Mouse (Mus musculus): ENCODE measurements around the gene Rab11fip3. TPM values are rescaled to one million over a fixed set of nuclear protein-coding genes. Genes with fewer than 3 reads are reported as not detected.
"Not testable (repeated sequence)": the region's sequence is repeated elsewhere in the genome, so short reads cannot be mapped to it uniquely, and the experiment has no call there.

Rab11fip3 gene
- polyA plus RNA-seq, 1 experiment from 2014 or later = 39.8 TPM

DNA sequence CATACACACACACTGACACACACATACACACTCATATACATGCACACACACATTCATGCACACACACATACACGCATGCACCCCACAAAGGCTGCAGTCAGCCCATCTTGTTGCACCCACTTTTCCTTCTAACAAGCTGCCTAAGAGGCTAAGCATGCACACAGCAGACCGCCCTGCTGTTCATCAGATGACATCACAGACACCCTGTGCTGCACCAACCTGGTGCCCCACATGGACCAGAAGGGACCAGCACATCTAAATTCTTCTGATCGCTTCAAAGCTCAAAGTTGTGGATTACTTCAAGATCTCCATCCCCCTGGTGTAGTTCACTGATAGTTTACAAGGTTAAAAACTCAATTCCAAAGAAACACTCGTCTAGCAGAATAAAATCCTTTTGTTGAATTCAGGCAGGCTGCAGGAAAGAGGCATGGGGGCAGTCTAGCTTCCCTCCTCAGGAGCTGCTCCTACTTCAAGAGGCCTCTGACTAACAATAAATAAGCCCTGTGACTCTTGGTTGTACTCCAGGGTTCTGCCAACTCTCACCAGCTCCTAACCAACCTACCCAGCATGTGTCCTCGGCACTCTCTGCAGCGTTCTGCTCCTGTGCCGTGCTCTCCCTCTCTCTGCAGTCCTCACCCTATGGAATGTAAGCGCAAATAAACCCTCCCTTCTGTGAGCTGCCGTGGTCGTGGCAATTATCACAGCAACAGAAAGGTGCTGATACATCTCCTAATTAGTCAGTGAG is 22.9 kb downstream of the Rab11fip3 start:
- 72% methylated on average over 10 of the region's 10 CpGs for WGBS
- H3K4me2 ChIP-seq = no peak overlapping the region

DNA sequence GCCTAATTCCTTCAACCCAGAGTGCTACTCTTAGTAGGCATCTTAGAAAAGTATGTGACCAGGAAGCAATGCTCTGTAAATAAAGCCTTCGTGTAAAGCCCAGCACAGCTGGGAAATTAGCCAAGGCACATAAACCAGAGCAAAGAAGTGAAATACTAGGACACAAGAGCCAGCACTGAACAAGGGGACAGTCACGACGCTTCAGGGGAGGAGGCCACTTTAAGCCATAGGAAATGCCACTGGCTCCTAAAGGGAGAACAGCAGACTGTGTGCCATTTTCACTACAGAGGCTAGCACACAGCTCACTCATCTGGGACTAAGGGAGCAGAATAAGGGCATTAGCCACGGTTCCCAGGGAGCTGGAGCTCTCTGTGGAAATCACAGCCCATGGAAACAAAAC is 24.1 kb downstream of the Rab11fip3 start:
- H3K9me3 ChIP-seq = no peaks in the 10 kb centered on the region
- no peaks in the 10 kb centered on the region for H3K27me3 ChIP-seq
- no peak overlapping the region for H3K27ac ChIP-seq
- H3K9ac ChIP-seq = no peak overlapping the region
- H3K4me1 ChIP-seq = peaks cover 32% of the 10 kb centered on the region
- H3K4me2 ChIP-seq = no peak overlapping the region
- whole genome bisulfite sequencing = 80% methylated on average over 4 of the region's 4 CpGs
- no peak overlapping the region for H3K4me3 ChIP-seq (replicated peaks)
- peaks cover 6% of the 10 kb centered on the region; the same call in 1 of the 2 replicates for H3K36me3 ChIP-seq (replicated peaks)
- ATAC-seq (ENCODE audit: low FRiP score) = no peak

More for the DNA sequence above, 22.9 kb downstream of the Rab11fip3 start:
- Histone ChIP-seq H3K27ac (no peak overlapping the region), H3K9me3 (no peaks in the 10 kb centered on the region), H3K27me3 (no peaks in the 10 kb centered on the region), H3K4me1 (peaks cover 28% of the 10 kb centered on the region), H3K36me3 (replicated peaks) (peaks cover 10% of the 10 kb centered on the region), H3K9ac (no peak overlapping the region), H3K4me3 (replicated peaks) (no peak overlapping the region)
- ATAC-seq (ENCODE audit: low FRiP score) = no peak

GRCm38 (mm10) chr17:26043249-26043636 is 26.1 kb downstream of the Rab11fip3 start:
- Histone ChIP-seq H3K27me3 (no peaks in the 10 kb centered on the region), H3K9me3 (no peaks in the 10 kb centered on the region), H3K4me2 (no peak overlapping the region), H3K9ac (peak overlapping the region; percentile 21; the same call in 1 of the 2 replicates), H3K4me1 (peaks cover 32% of the 10 kb centered on the region), H3K36me3 (replicated peaks) (peaks cover 7% of the 10 kb centered on the region; the same call in 1 of the 2 replicates), H3K27ac (peak overlapping the region; percentile 86), H3K4me3 (replicated peaks) (no peak overlapping the region)
- no peak for ATAC-seq (ENCODE audit: low FRiP score)
- 71% methylated on average over 5 of the region's 5 CpGs for WGBS

DNA sequence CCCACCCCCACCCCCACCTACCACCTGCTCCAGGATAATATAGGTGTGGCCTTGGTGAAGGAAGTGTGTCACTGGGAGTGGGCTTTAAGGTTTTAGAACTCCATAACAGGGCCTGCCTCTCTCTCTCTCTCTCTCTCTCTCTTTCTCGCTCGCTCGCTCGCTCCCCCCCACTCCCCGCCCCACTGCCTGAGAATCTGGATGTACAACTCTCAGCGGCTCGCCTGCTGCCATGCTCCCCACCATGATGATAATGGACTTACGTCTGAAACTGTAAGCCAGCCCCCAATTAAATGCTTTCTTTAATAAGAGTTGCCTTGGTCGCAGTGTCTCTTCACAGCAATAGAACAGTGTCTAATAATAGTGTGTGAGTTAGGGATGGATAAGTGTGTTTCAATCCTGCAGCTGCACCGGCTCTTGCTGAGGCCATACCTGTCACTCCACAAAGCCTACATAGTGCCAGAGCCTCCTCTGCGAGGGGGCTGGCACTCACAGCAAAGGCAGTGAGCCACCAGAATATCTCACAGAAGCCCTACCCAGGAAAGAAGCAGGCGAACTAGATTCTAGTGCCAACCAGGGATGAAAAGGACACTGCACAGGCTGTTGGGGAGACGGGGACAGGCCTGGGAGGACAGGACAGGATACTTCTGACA is 26.6 kb downstream of the Rab11fip3 start:
- ATAC-seq (ENCODE audit: low FRiP score) = 0 out of 2 replicates have a peak, but pooled peaks have one; percentile 36
- Histone ChIP-seq H3K4me2 (no peak overlapping the region), H3K36me3 (replicated peaks) (0 out of 2 replicates have a peak, but pooled peaks cover 7% of the 10 kb centered on the region), H3K4me3 (replicated peaks) (no peak overlapping the region), H3K27me3 (no peaks in the 10 kb centered on the region), H3K27ac (peak overlapping the region; percentile 86), H3K4me1 (peaks cover 32% of the 10 kb centered on the region), H3K9me3 (no peaks in the 10 kb centered on the region), H3K9ac (peak overlapping the region; percentile 21; the same call in 1 of the 2 replicates)
- 57% methylated on average over 13 of the region's 13 CpGs for WGBS

DNA sequence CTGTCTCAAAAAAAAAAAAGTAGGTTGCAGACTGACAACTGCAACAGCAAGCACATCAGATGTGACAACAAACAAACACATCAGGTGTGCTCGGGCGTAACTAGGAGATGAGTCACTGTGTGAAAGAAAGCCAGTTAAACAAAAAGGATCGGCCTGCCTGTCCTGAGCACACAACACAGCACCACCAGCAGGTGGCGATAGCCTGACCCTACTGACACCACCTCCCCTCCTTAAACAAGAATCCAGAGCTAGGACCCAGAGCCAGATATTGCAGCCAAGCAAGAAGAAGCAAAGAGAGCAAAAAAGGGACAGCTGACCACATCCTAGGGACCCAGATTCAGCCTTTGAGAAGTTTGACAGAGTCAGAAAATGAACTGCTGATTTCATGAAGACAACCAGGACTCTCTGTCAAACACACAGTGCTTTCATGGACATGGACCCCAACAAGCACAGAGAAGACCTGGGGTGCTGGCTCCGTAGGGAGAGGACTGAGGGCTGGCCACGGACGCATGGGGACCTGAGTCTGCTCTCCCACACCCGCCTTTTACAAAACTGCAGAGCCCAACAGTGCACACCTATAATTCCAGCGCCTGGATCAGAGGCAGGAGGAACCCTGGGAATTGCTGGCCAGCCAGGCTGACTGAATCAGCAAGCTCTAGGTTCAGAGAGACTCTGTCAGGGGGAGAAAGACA is 28.1 kb downstream of the Rab11fip3 start:
- Histone ChIP-seq H3K36me3 (replicated peaks) (peaks cover 10% of the 10 kb centered on the region), H3K4me2 (no peak overlapping the region), H3K27me3 (no peaks in the 10 kb centered on the region), H3K9ac (no peak overlapping the region), H3K4me1 (peaks cover 26% of the 10 kb centered on the region), H3K9me3 (no peaks in the 10 kb centered on the region), H3K4me3 (replicated peaks) (no peak overlapping the region), H3K27ac (no peak overlapping the region)
- 57% methylated on average over 9 of the region's 9 CpGs for WGBS
- ATAC-seq (ENCODE audit: low FRiP score) = no peak

GRCm38 (mm10) chr17:26040711-26041110 is 28.6 kb downstream of the Rab11fip3 start:
- H3K4me2 ChIP-seq; ATAC-seq (ENCODE audit: low FRiP score); H3K9ac ChIP-seq; H3K27me3 ChIP-seq; H3K9me3 ChIP-seq; H3K4me3 ChIP-seq (replicated peaks); H3K27ac ChIP-seq: not testable (repeated sequence)
- Histone ChIP-seq H3K4me1 (peaks cover 22% of the 10 kb centered on the region), H3K36me3 (replicated peaks) (peaks cover 16% of the 10 kb centered on the region)
- 93% methylated on average over 8 of the region's 8 CpGs for WGBS

DNA sequence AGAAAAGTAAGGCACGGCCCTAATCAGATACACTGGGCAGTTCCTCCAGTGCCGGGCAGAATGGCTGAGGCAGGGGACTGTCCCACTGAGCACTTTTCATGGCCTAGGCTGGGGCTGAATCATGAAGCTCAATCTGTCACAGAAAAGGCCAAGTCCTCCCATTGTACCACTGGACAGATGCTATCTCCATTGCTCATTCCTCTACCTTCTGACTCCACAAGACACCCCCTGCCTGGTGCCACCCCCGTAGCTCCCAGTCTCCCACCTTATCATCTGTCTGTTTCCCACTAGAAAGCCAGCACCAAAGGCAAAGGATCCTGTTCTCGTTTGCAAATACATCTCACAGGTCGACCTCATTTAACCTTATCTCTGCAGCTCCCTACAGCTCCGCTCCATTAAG is 37.3 kb downstream of the Rab11fip3 start:
- Histone ChIP-seq H3K4me3 (replicated peaks) (no peak overlapping the region), H3K9me3 (no peaks in the 10 kb centered on the region), H3K27ac (no peak overlapping the region), H3K27me3 (no peaks in the 10 kb centered on the region), H3K4me2 (no peak overlapping the region), H3K9ac (no peak overlapping the region), H3K4me1 (no peaks in the 10 kb centered on the region), H3K36me3 (replicated peaks) (peaks cover 53% of the 10 kb centered on the region)
- WGBS = 82% methylated on average over 6 of the region's 6 CpGs
- ATAC-seq (ENCODE audit: low FRiP score) = no peak

GRCm38 (mm10) chr17:26031583-26031982 is 37.8 kb downstream of the Rab11fip3 start:
- WGBS = 91% methylated on average over 5 of the region's 5 CpGs
- no peaks in the 10 kb centered on the region for H3K9me3 ChIP-seq
- no peak overlapping the region for H3K4me2 ChIP-seq
- H3K27me3 ChIP-seq = no peaks in the 10 kb centered on the region
- no peak overlapping the region for H3K4me3 ChIP-seq (replicated peaks)
- peaks cover 52% of the 10 kb centered on the region for H3K36me3 ChIP-seq (replicated peaks)
- no peak for ATAC-seq (ENCODE audit: low FRiP score)
- H3K4me1 ChIP-seq = no peaks in the 10 kb centered on the region
- H3K9ac ChIP-seq = no peak overlapping the region
- no peak overlapping the region for H3K27ac ChIP-seq

DNA sequence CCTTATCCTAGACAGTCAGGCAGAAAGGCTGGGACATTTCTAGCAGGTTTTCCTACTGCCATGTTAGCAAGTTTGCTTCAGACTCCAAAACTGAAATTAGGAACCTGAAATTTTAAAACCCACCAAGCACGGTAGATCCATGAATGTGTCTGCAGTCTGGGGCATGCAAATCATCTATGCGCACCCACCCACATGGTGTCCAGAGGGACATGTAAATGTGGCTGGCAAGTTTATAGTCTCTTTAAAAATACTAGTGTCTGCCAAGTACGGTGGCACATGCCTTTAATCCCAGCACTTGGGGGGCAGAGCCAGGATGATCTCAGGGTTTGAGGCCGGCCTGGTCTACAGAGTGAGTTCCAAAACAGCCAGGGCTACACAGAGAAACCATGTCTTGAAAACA is 41.1 kb downstream of the Rab11fip3 start:
- no peak overlapping the region for H3K9ac ChIP-seq
- peaks cover 38% of the 10 kb centered on the region for H3K36me3 ChIP-seq (replicated peaks)
- H3K9me3 ChIP-seq = no peaks in the 10 kb centered on the region
- H3K27ac ChIP-seq = 0 out of 2 replicates have a peak overlapping the region, but pooled peaks have one; percentile 46
- H3K4me3 ChIP-seq (replicated peaks) = no peak overlapping the region
- no peaks in the 10 kb centered on the region for H3K4me1 ChIP-seq
- no peaks in the 10 kb centered on the region for H3K27me3 ChIP-seq
- ATAC-seq (ENCODE audit: low FRiP score) = no peak
- no peak overlapping the region for H3K4me2 ChIP-seq
- WGBS = 90% methylated on average over 4 of the region's 4 CpGs

DNA sequence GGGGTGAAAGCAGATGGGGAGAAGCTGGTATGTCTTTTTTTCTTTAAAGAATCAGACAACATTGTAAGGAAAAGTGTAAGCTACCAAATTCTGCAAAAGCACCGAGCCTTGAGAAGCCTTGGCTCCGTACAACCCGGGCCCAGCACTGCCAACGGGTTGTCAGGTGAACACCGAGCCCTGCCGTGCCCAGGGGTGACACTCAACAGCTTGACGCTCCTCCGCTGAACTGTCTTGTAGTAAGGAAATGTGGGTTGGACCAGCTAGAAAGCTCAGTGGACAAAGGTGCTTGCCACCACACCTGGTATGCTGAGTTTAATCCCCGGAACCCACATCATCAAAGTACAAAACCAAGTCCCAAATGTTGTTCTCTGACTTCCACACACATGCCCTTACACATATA is 44.7 kb downstream of the Rab11fip3 start:
- H3K27me3 ChIP-seq = no peaks in the 10 kb centered on the region
- no peak for ATAC-seq (ENCODE audit: low FRiP score)
- H3K36me3 ChIP-seq (replicated peaks) = peaks cover 33% of the 10 kb centered on the region
- no peak overlapping the region for H3K4me2 ChIP-seq
- 93% methylated on average over 9 of the region's 9 CpGs for WGBS
- H3K4me3 ChIP-seq (replicated peaks) = no peak overlapping the region
- no peak overlapping the region for H3K27ac ChIP-seq
- no peaks in the 10 kb centered on the region for H3K9me3 ChIP-seq
- no peaks in the 10 kb centered on the region for H3K4me1 ChIP-seq
- no peak overlapping the region for H3K9ac ChIP-seq

DNA sequence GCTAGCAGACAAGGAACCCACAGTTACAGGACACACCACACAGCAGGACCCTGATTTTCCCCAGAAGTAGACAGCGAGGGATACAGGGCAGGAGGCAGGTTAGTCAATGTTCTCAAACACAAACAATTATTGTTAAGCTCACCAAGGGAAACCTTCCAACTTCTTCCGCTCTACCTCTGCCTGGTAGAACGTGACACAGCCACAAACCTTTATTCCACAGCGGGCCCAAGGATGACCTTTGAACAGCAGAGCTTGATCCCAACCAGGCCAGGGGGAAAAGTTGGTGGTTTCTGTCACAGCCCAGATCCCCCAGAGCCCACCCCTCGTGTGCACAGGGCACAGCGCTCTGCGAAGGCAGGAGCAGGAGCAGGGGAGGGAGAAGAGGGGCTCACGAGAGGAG is 45.4 kb downstream of the Rab11fip3 start:
- no peak for ATAC-seq (ENCODE audit: low FRiP score)
- Histone ChIP-seq H3K4me3 (replicated peaks) (no peak overlapping the region), H3K9ac (no peak overlapping the region), H3K27me3 (no peaks in the 10 kb centered on the region), H3K9me3 (no peaks in the 10 kb centered on the region), H3K36me3 (replicated peaks) (peaks cover 33% of the 10 kb centered on the region), H3K4me1 (no peaks in the 10 kb centered on the region), H3K4me2 (no peak overlapping the region), H3K27ac (no peak overlapping the region)
- 94% methylated on average over 8 of the region's 8 CpGs for WGBS

GRCm38 (mm10) chr17:26023181-26023580 is 46.2 kb downstream of the Rab11fip3 start:
- Histone ChIP-seq H3K36me3 (replicated peaks) (peaks cover 37% of the 10 kb centered on the region), H3K4me3 (replicated peaks) (no peak overlapping the region), H3K4me1 (no peaks in the 10 kb centered on the region), H3K27me3 (no peaks in the 10 kb centered on the region), H3K9ac (no peak overlapping the region), H3K4me2 (no peak overlapping the region), H3K27ac (no peak overlapping the region), H3K9me3 (no peaks in the 10 kb centered on the region)
- no peak for ATAC-seq (ENCODE audit: low FRiP score)
- 95% methylated on average over 5 of the region's 5 CpGs for WGBS

All from forebrain, embryonic 12.5 days (tissue).